In genomic region chr6:53992386-53992785, GRCm38 (mm10) we compare ENCODE assay signal across 34 mouse cellular contexts. TPM values are rescaled to one million over a fixed set of nuclear protein-coding genes. Genes with fewer than 3 reads are reported as not detected.
DNase-seq lines count a peak whose midpoint lies in the region; ATAC-seq and TF ChIP-seq lines count a peak whose summit lies in the region.
"Had no signal": no experiment of that assay in that cellular context is flagged by ENCODE, and none has a peak within 500 bp of the region (broad histone marks: within the 10 kb centered on the region; RNA-seq: fewer than 3 reads in every experiment).

No protein-coding gene starts in this region.

- DNase-seq in cerebellum, adult 2 months, result peak; percentile 26 to 35
- no peak for DNase-seq in cerebellum, adult 11-12 months
- no peak for DNase-seq in hindbrain, embryonic 10.5 days (ENCODE audit: low spot score)
- DNase-seq: adrenal gland, postnatal 14 days; forebrain, postnatal 0 days; gastrocnemius, postnatal 10 days; kidney, adult 18-20 months; kidney, postnatal 36 days; right cerebral cortex, adult 18-20 months; spleen, adult 18-20 months; thymus, adult 18-20 months; thymus, postnatal 25 days had no signal

- H3K4me1 ChIP-seq in cerebellum, adult 2 months (ENCODE audit: control insufficient read depth, insufficient read depth, low read length), result no peaks in the 10 kb centered on the region; the same call in 1 of the 2 replicates
- peaks cover 16% of the 10 kb centered on the region for H3K4me1 ChIP-seq in hindbrain, embryonic 10.5 days (replicated peaks)
- H3K4me1 ChIP-seq in hindbrain, embryonic 12.5 days, result peaks cover 3% of the 10 kb centered on the region; the same call in 1 of the 2 replicates
- peaks cover 7% of the 10 kb centered on the region; the same call in 1 of the 2 replicates for H3K4me1 ChIP-seq in midbrain, embryonic 13.5 days (replicated peaks)
- no peaks in the 10 kb centered on the region for H3K4me1 ChIP-seq in midbrain, embryonic 16.5 days (ENCODE audit: control insufficient read depth, insufficient read depth, low read length)
- H3K4me1 ChIP-seq: limb, embryonic 12.5 days; neural tube, embryonic 12.5 days had no signal

- TF ChIP-seq POLR2A in cerebellum, adult 2 months (IDR thresholded peaks at IDR 0.05; ENCODE audit: borderline replicate concordance, insufficient read depth, low read length), result no peak

- ATAC-seq in hindbrain, embryonic 12.5 days (ENCODE audit: low FRiP score), result no peak
- no peak for ATAC-seq in midbrain, embryonic 13.5 days
- ATAC-seq in midbrain, embryonic 16.5 days, result no peak
- ATAC-seq in inflammation-experienced regulatory T-cells, adult 6 months, result no peak
- ATAC-seq: forebrain, postnatal 0 days; Patski had no signal

- no peaks in the 10 kb centered on the region; the same call in 1 of the 2 replicates for H3K27me3 ChIP-seq in cerebellum, adult 2 months (ENCODE audit: control insufficient read depth, insufficient read depth, low read length)
- H3K27me3 ChIP-seq in hindbrain, embryonic 10.5 days (ENCODE audit: insufficient read depth, poor library complexity, severe bottlenecking), result no peaks in the 10 kb centered on the region
- H3K27me3 ChIP-seq in hindbrain, embryonic 12.5 days, result no peaks in the 10 kb centered on the region; the same call in 1 of the 2 replicates
- H3K27me3 ChIP-seq in midbrain, embryonic 13.5 days, result no peaks in the 10 kb centered on the region
- H3K27me3 ChIP-seq in midbrain, embryonic 16.5 days (ENCODE audit: control insufficient read depth, insufficient read depth, low read depth, low read length), result no peaks in the 10 kb centered on the region
- H3K27me3 ChIP-seq: limb, embryonic 12.5 days; liver, embryonic 15.5 days; neural tube, embryonic 12.5 days; Patski had no signal

- no peaks in the 10 kb centered on the region for H3K36me3 ChIP-seq in hindbrain, embryonic 10.5 days
- H3K36me3 ChIP-seq in hindbrain, embryonic 12.5 days, result no peaks in the 10 kb centered on the region
- H3K36me3 ChIP-seq in midbrain, embryonic 13.5 days, result no peaks in the 10 kb centered on the region
- H3K36me3 ChIP-seq in midbrain, embryonic 16.5 days (ENCODE audit: control insufficient read depth, insufficient read depth, low read length), result no peaks in the 10 kb centered on the region
- H3K36me3 ChIP-seq: G1E; kidney, embryonic 15.5 days; limb, embryonic 12.5 days; liver, embryonic 15.5 days; neural tube, embryonic 12.5 days had no signal

- 26% methylated on average over 3 of the region's 3 CpGs for WGBS in cerebellum, adult 2 months
- WGBS in hindbrain, embryonic 10.5 days, result 86% methylated on average over 3 of the region's 3 CpGs
- WGBS in hindbrain, embryonic 12.5 days, result 79% methylated on average over 3 of the region's 3 CpGs
- 83% methylated on average over 3 of the region's 3 CpGs for WGBS in midbrain, embryonic 13.5 days
- 75% methylated on average over 3 of the region's 3 CpGs for WGBS in midbrain, embryonic 16.5 days

- H3K9ac ChIP-seq in hindbrain, embryonic 12.5 days, result no peak overlapping the region
- no peak overlapping the region for H3K9ac ChIP-seq in midbrain, embryonic 13.5 days (replicated peaks)
- no peak overlapping the region for H3K9ac ChIP-seq in midbrain, embryonic 16.5 days (ENCODE audit: low read depth, low read length)
- H3K9ac ChIP-seq: forebrain, postnatal 0 days; hindbrain, embryonic 14.5 days; kidney, embryonic 15.5 days; limb, embryonic 12.5 days; liver, embryonic 15.5 days; neural tube, embryonic 12.5 days had no signal

- no peak overlapping the region for H3K27ac ChIP-seq in cerebellum, adult 2 months (ENCODE audit: insufficient read depth, low read length)
- H3K27ac ChIP-seq in hindbrain, embryonic 10.5 days, result peak overlapping the region; percentile 75
- H3K27ac ChIP-seq in hindbrain, embryonic 12.5 days, result no peak overlapping the region
- 0 out of 2 replicates have a peak overlapping the region, but pooled peaks have one; percentile 35 for H3K27ac ChIP-seq in midbrain, embryonic 13.5 days
- H3K27ac ChIP-seq in midbrain, embryonic 16.5 days (ENCODE audit: low read length), result no peak overlapping the region
- H3K27ac ChIP-seq: kidney, embryonic 15.5 days; layer of hippocampus, adult 2 months; left cerebral cortex, adult 2 months; limb, embryonic 12.5 days; liver, embryonic 15.5 days; macrophage; neural tube, embryonic 12.5 days; stomach, postnatal 0 days had no signal

- H3K9me3 ChIP-seq in hindbrain, embryonic 10.5 days, result peaks cover 5% of the 10 kb centered on the region; the same call in 1 of the 2 replicates
- H3K9me3 ChIP-seq in hindbrain, embryonic 12.5 days (replicated peaks), result no peaks in the 10 kb centered on the region
- H3K9me3 ChIP-seq in midbrain, embryonic 13.5 days, result no peaks in the 10 kb centered on the region; the same call in 1 of the 2 replicates
- H3K9me3 ChIP-seq in midbrain, embryonic 16.5 days (replicated peaks; ENCODE audit: control insufficient read depth, low read length, poor library complexity, severe bottlenecking), result no peaks in the 10 kb centered on the region
- H3K9me3 ChIP-seq: liver, embryonic 15.5 days; neural tube, embryonic 12.5 days had no signal

- H3K4me2 ChIP-seq in hindbrain, embryonic 12.5 days (replicated peaks), result no peak overlapping the region
- no peak overlapping the region for H3K4me2 ChIP-seq in midbrain, embryonic 13.5 days (replicated peaks)
- H3K4me2 ChIP-seq in midbrain, embryonic 16.5 days (ENCODE audit: low read length), result no peak overlapping the region
- H3K4me2 ChIP-seq: hindbrain, embryonic 14.5 days; kidney, embryonic 15.5 days; limb, embryonic 12.5 days; liver, embryonic 15.5 days; neural tube, embryonic 12.5 days had no signal

- no peak for TF ChIP-seq CTCF in cerebellum, adult 2 months (IDR thresholded peaks at IDR 0.05; ENCODE audit: borderline replicate concordance, insufficient read depth, low read depth, low read length)

- no peak overlapping the region for H3K4me3 ChIP-seq in cerebellum, adult 2 months (replicated peaks; ENCODE audit: insufficient read depth, low read depth, low read length)
- H3K4me3 ChIP-seq in hindbrain, embryonic 10.5 days, result no peak overlapping the region
- H3K4me3 ChIP-seq in hindbrain, embryonic 12.5 days, result no peak overlapping the region
- H3K4me3 ChIP-seq in midbrain, embryonic 13.5 days (replicated peaks), result no peak overlapping the region
- no peak overlapping the region for H3K4me3 ChIP-seq in midbrain, embryonic 16.5 days (ENCODE audit: low read depth, low read length)
- H3K4me3 ChIP-seq: erythroblast, embryonic 14.5 days; kidney, embryonic 15.5 days; layer of hippocampus, adult 2 months; left cerebral cortex, adult 2 months; limb, embryonic 12.5 days; liver, embryonic 15.5 days; myocyte; neural tube, embryonic 12.5 days had no signal

RNA-seq across cellular contexts. Expression of gene Cpvl, which starts 13.9 kb away (rescaled TPM):
- 0.26 and 0.40 TPM in 2 replicates for polyA plus RNA-seq in cerebellum, adult 2 months (2012; rRNA removed)
- 0.24 TPM in 1 of 2 replicates, not detected in the other for polyA plus RNA-seq in hindbrain, embryonic 10.5 days (2016; fragmentation: Nextera tagmentation; extraction: Ambion mirVana)
- not detected in 2 replicates for polyA plus RNA-seq in hindbrain, embryonic 12.5 days (2016; fragmentation: Nextera tagmentation; extraction: Ambion mirVana)
- polyA plus RNA-seq in midbrain, embryonic 13.5 days (2015; fragmentation: Nextera tagmentation; extraction: Ambion mirVana), result 0.13 TPM in 1 of 2 replicates, not detected in the other
- not detected in 2 replicates for polyA plus RNA-seq in midbrain, embryonic 16.5 days (2015; fragmentation: Nextera tagmentation; extraction: Ambion mirVana)
- not detected for polyA plus RNA-seq in inflammation-experienced regulatory T-cells, adult 6 months (2017; shearing (Covaris generic))
- polyA plus RNA-seq: embryonic facial prominence, embryonic 14.5 days; erythroblast, embryonic 14.5 days; G1E; gonadal fat pad, adult 2 months; heart, embryonic 14.5 days; hindbrain, embryonic 14.5 days; intestine, embryonic 14.5 days; liver, adult 2 months; liver, embryonic 15.5 days; macrophage; myocyte; neural tube, embryonic 12.5 days had no signal

RNA-seq across cellular contexts. Expression of gene Chn2, which starts 47.0 kb away (rescaled TPM):
- 574 and 684 TPM in 2 replicates for polyA plus RNA-seq in cerebellum, adult 2 months (2012; rRNA removed)
- polyA plus RNA-seq in hindbrain, embryonic 10.5 days (2016; fragmentation: Nextera tagmentation; extraction: Ambion mirVana), result 13.4 and 13.5 TPM in 2 replicates
- 20.3 and 24.0 TPM in 2 replicates for polyA plus RNA-seq in hindbrain, embryonic 12.5 days (2016; fragmentation: Nextera tagmentation; extraction: Ambion mirVana)
- polyA plus RNA-seq in midbrain, embryonic 13.5 days (2015; fragmentation: Nextera tagmentation; extraction: Ambion mirVana), result 28.8 and 29.1 TPM in 2 replicates
- 29.2 and 32.4 TPM in 2 replicates for polyA plus RNA-seq in midbrain, embryonic 16.5 days (2015; fragmentation: Nextera tagmentation; extraction: Ambion mirVana)
- polyA plus RNA-seq in inflammation-experienced regulatory T-cells, adult 6 months (2017; shearing (Covaris generic)), result 10 to 100 TPM in 1 of 3 experiments, 1 to 10 TPM in 2; 8.4 to 14.5 (median 9.5) TPM
- polyA plus RNA-seq: erythroblast, embryonic 14.5 days; G1E had no signal

Comparison
In these comparisons a context has a peak if more than half of its experiments do, and no peak if none do; other contexts are left out.
1. DNase-seq: peak in cerebellum, adult 2 months (2 of 2); none in cerebellum, adult 11-12 months (single experiment) and hindbrain, embryonic 10.5 days (single experiment).
2. H3K27ac ChIP-seq: peak in hindbrain, embryonic 10.5 days (single experiment) and midbrain, embryonic 13.5 days (single experiment); none in cerebellum, adult 2 months (single experiment), hindbrain, embryonic 12.5 days (single experiment) and midbrain, embryonic 16.5 days (single experiment).
3. RNA of gene Chn2, which starts 47.0 kb away (polyA plus RNA-seq): 574 to 684 TPM in cerebellum, adult 2 months; 29.2 to 32.4 TPM in midbrain, embryonic 16.5 days, 28.8 to 29.1 TPM in midbrain, embryonic 13.5 days, 20.3 to 24.0 TPM in hindbrain, embryonic 12.5 days, 13.4 to 13.5 TPM in hindbrain, embryonic 10.5 days and 8.4 to 14.5 TPM in inflammation-experienced regulatory T-cells, adult 6 months; every median in the first group is over 10 times any median in the second.